Mouse (Mus musculus) neutrophil, adult 59 days (primary cell): ENCODE measurements around the gene Il1rn. TPM values are rescaled to one million over a fixed set of nuclear protein-coding genes. Genes with fewer than 3 reads are reported as not detected.

Experiments
- total RNA-seq, 2 experiments: library from RNA; stranded (reverse); gene quantifications; 1 replicate in 1 of 2; 2 replicates in 1 of 2; pipeline ENCODE4 v1.2.4; 2023

The Il1rn gene
- 100 to 1,000 TPM in 1 of 2 experiments, 10 to 100 TPM in 1; 96.3 to 104 TPM for total RNA-seq

DNA sequence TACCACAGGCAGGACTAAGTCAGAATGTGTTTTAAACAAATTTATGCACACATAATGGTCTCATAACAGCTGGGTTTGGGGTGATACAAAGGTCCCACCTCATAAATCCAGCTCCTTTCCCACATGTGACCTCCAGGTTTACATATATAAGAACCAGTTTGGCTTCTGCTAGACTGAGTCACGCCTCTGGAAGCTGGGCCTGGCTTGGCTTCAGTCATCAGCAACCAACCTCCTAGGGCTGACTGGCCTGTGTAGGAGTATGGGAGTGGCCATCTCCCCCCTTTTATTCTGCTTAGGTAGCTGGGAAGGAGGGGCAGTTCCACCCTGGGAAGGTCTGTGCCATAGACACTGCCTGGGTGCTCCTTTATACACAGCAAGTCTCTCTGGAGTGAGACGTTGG is at the start of gene Il1rn:
Gene Il1rn (plus strand): TSS at position 309 of the 400 bp plus-strand sequence.

DNA sequence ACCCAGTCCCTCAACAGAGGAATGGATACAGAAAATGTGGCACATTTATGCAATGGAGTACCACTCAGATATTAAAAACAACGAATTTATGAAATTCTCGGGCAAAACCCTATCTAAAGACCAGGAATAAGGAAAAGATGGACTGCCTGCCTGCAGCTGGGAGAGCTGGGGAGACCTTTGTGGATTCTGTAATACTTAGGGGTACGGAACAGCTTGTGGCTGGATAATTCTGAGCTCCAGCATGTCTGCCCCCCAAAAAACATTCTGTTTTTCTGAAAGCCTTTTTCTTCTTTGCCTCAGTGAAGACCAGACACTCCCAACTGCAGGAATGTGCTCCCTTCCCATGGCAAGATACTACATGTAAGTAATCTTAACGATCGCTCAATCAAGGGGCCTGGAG is 45.8 kb upstream of the Il1rn start, which contains the start of gene Il1f10:
Gene Il1f10 (plus strand): TSS at position 301 of the 400 bp plus-strand sequence.

DNA sequence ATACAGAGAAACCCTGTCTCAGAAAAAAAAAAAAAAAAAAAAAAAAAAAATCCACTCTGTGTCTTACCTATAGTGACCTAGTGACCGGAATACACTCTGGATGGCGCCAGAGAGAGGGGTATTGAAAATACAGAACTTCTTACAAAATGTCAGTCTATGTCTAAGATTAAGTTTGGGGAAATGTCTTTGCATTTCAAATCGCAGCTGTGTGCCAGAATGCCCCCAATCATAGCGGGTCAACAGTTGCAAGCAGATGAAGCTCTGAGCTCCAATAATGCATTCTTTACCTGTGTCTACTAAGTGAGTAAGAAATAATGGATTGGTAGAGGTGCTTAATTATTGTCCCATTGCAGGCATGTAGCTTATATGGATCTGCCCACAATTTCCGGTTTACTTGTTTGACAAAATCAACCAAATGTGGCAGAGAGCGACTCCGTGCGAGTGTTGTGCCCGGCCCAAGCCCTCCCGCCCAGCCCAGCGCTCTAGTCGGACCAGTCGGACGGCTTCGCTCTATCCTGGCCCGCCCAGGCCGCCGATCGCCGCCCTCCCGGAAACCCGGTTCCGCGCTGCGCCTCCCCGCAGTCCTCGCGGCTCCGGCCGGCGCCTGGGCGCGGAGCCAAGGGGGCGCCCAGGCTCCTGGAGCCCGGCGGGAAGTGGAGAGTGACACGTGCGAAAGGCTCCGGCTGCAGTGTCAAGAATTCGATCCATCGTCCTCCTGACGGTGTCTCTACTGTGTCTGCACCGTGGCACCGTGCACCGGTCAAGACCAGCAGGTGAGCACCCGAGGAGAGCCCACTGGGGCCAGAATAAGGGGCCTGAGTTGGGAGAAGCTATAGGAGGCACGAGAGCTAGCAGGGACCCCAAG is 30.6 kb downstream of the Il1rn start, which contains the start of gene Psd4:
Gene Psd4 (plus strand): TSS at position 551 of the 865 bp plus-strand sequence.

Other genes starting within 250 kb of the Il1rn start
- gene Tbpl2, start 240.3 kb upstream of the Il1rn start, total RNA-seq: not detected
- gene Il1f8, start 183.7 kb upstream of the Il1rn start, total RNA-seq: not detected
- gene Il1f9, start 150.4 kb upstream of the Il1rn start, total RNA-seq: 100 to 1,000 TPM; 143 to 165 TPM
- gene Il1f6, start 121.4 kb upstream of the Il1rn start, total RNA-seq: not detected
- not detected for gene Il1f5, start 59.9 kb upstream of the Il1rn start, total RNA-seq
- gene Il1f10, start 45.7 kb upstream of the Il1rn start, total RNA-seq: not detected
- 100 to 1,000 TPM; 129 to 130 TPM for gene Psd4, start 30.7 kb downstream of the Il1rn start, total RNA-seq
- 1 to 10 TPM; 3.2 to 5.0 TPM for gene Pax8, start 138.7 kb downstream of the Il1rn start, total RNA-seq